Mouse (Mus musculus) heart, adult 9 months (tissue): ENCODE results near the gene Mms22l.
"Not testable (repeated sequence)": the region's sequence is repeated elsewhere in the genome, so short reads cannot be mapped to it uniquely, and the experiment has no call there.

Experiments
- DNase-seq, 2 experiments: peaks; one replicate each; pipeline ENCODE4 v3.0.0; 2022; ENCODE audit warnings: low spot score in 2 of 2

Gene Mms22l

GRCm38 (mm10) chr4:24620440-24620839, 124.2 kb downstream of the Mms22l start:
- no peak for DNase-seq

- DNase-seq, result no peak
These were observed 125.4 kb downstream of the Mms22l start for GRCm38 (mm10) chr4:24621422-24622187.

GRCm38 (mm10) chr4:24625951-24626584, 129.8 kb downstream of the Mms22l start:
- DNase-seq, result no peak

- no peak for DNase-seq
These were observed 130.4 kb downstream of the Mms22l start for GRCm38 (mm10) chr4:24626686-24627085.

GRCm38 (mm10) chr4:24627871-24628270, 131.6 kb downstream of the Mms22l start:
- no peak for DNase-seq

- DNase-seq, result no peak
These were observed 134.2 kb downstream of the Mms22l start for GRCm38 (mm10) chr4:24630430-24630829.

- DNase-seq, result no peak
These were observed 135.1 kb downstream of the Mms22l start for GRCm38 (mm10) chr4:24631177-24631911.

- DNase-seq, result no peak
These were observed 146.1 kb downstream of the Mms22l start for GRCm38 (mm10) chr4:24642306-24642705.

- not testable (repeated sequence) for DNase-seq
These were observed 148.5 kb downstream of the Mms22l start for GRCm38 (mm10) chr4:24644735-24645134.
